8 mouse cellular contexts compared by ENCODE assay signal in genomic region chr15:83171712-83172481, GRCm38 (mm10). TPM values are rescaled to one million over a fixed set of nuclear protein-coding genes. Genes with fewer than 3 reads are reported as not detected.
DNase-seq lines count a peak whose midpoint lies in the region; ATAC-seq and TF ChIP-seq lines count a peak whose summit lies in the region.

No protein-coding gene starts in this region.

- no peak for TF ChIP-seq CTCF in cortical plate, adult 2 months (IDR thresholded peaks at IDR 0.05; ENCODE audit: extremely low read depth, insufficient read depth, low read length)

- ATAC-seq in activated CD4-positive, CD25-positive, alpha-beta regulatory T cell, adult 4 months: peak; percentile 93
- peak; percentile 93 for ATAC-seq in inflammation-experienced regulatory T-cells, adult 6 months
- ATAC-seq in megakaryocyte-erythroid progenitor cell, adult 5-6 weeks (replicated peaks; ENCODE audit: low FRiP score, low TSS enrichment, poor library complexity, severe bottlenecking): peak; percentile 91

- peak; percentile 96 for DNase-seq in gastrocnemius, postnatal 10 days
- DNase-seq in left cerebral cortex, postnatal 10 days (ENCODE audit: extremely low spot score in 1 of 2, low spot score in 2 of 2): peak; percentile 94 to 98
- peak; percentile 98 for DNase-seq in right cerebral cortex, postnatal 25 days
- peak; percentile 96 to 97 for DNase-seq in urinary bladder, postnatal 4 days (ENCODE audit: low spot score in 2 of 2)

- peak; percentile 94 for TF ChIP-seq POLR2A in cortical plate, adult 2 months (IDR thresholded peaks at IDR 0.05; ENCODE audit: extremely low read depth, insufficient read depth, low read length)

- H3K27ac ChIP-seq in cortical plate, adult 2 months (ENCODE audit: insufficient read depth, low read length): peak overlapping the region; percentile 64

- intact Hi-C loops in left cerebral cortex, postnatal 10 days (cut with DNase I): loop anchor here (5.0 kb wide), 2 partner anchors 35 to 345 kb away; no protein-coding TSS in a partner anchor

- H3K4me3 ChIP-seq in cortical plate, adult 2 months (ENCODE audit: insufficient read depth, low read length): peak overlapping the region; percentile 44

- peaks cover under 1% of the 10 kb centered on the region; the same call in 1 of the 2 replicates for H3K4me1 ChIP-seq in cortical plate, adult 2 months (ENCODE audit: control insufficient read depth, insufficient read depth, low read length)

RNA-seq across cellular contexts. Expression of gene Cyb5r3, which starts 0.5 kb away (rescaled TPM):
- 10 to 100 TPM; 55.9 to 73.9 TPM for polyA plus RNA-seq in activated CD4-positive, CD25-positive, alpha-beta regulatory T cell, adult 4 months (2017; shearing (Covaris generic))
- 48.4 and 57.0 TPM in 2 replicates for polyA plus RNA-seq in cortical plate, adult 2 months (2012; rRNA removed)
- 100 to 1,000 TPM in 1 of 2 experiments, 10 to 100 TPM in 1; 91.3 to 102 TPM for total RNA-seq in gastrocnemius, postnatal 10 days (2021)
- polyA plus RNA-seq in inflammation-experienced regulatory T-cells, adult 6 months (2017; shearing (Covaris generic)): 10 to 100 TPM; 58.4 to 85.8 (median 76.2) TPM
- 10 to 100 TPM; 91.1 to 94.6 TPM for total RNA-seq in left cerebral cortex, postnatal 10 days (2021)
- 89.4 and 102 TPM in 2 replicates for total RNA-seq in megakaryocyte-erythroid progenitor cell, adult 5-6 weeks (2014; fragmentation: Nextera tagmentation)
- 33.0 and 55.6 TPM in 2 replicates for total RNA-seq in megakaryocyte-erythroid progenitor cell, adult 5-6 weeks (2017)

RNA-seq across cellular contexts. Expression of gene Poldip3, which starts 22.7 kb away (rescaled TPM):
- 100 to 1,000 TPM; 155 to 180 TPM for polyA plus RNA-seq in activated CD4-positive, CD25-positive, alpha-beta regulatory T cell, adult 4 months (2017; shearing (Covaris generic))
- polyA plus RNA-seq in cortical plate, adult 2 months (2012; rRNA removed): 66.3 and 66.6 TPM in 2 replicates
- total RNA-seq in gastrocnemius, postnatal 10 days (2021): 10 to 100 TPM; 33.8 to 43.3 TPM
- 100 to 1,000 TPM; 162 to 203 (median 174) TPM for polyA plus RNA-seq in inflammation-experienced regulatory T-cells, adult 6 months (2017; shearing (Covaris generic))
- 10 to 100 TPM; 85.9 to 86.5 TPM for total RNA-seq in left cerebral cortex, postnatal 10 days (2021)
- 59.0 and 76.4 TPM in 2 replicates for total RNA-seq in megakaryocyte-erythroid progenitor cell, adult 5-6 weeks (2014; fragmentation: Nextera tagmentation)
- total RNA-seq in megakaryocyte-erythroid progenitor cell, adult 5-6 weeks (2017): 65.4 and 92.3 TPM in 2 replicates

RNA-seq across cellular contexts. Expression of gene Rrp7a, which starts 49.3 kb away (rescaled TPM):
- polyA plus RNA-seq in activated CD4-positive, CD25-positive, alpha-beta regulatory T cell, adult 4 months (2017; shearing (Covaris generic)): 10 to 100 TPM; 67.8 to 87.0 TPM
- polyA plus RNA-seq in cortical plate, adult 2 months (2012; rRNA removed): 126 and 128 TPM in 2 replicates
- 10 to 100 TPM; 41.0 to 44.3 TPM for total RNA-seq in gastrocnemius, postnatal 10 days (2021)
- 10 to 100 TPM; 70.6 to 86.9 (median 82.4) TPM for polyA plus RNA-seq in inflammation-experienced regulatory T-cells, adult 6 months (2017; shearing (Covaris generic))
- 100 to 1,000 TPM; 122 to 128 TPM for total RNA-seq in left cerebral cortex, postnatal 10 days (2021)
- total RNA-seq in megakaryocyte-erythroid progenitor cell, adult 5-6 weeks (2014; fragmentation: Nextera tagmentation): 30.4 and 53.1 TPM in 2 replicates
- total RNA-seq in megakaryocyte-erythroid progenitor cell, adult 5-6 weeks (2017): 107 and 139 TPM in 2 replicates

Comparison
In these comparisons a context has a peak if more than half of its experiments do, and no peak if none do; other contexts are left out.
1. Peak in every context shown above with its lines: DNase-seq, ATAC-seq, H3K4me3 ChIP-seq and H3K27ac ChIP-seq.